Mouse (Mus musculus): Measurements from ENCODE around the gene Hoxc10. TPM values are rescaled to one million over a fixed set of nuclear protein-coding genes. Genes with fewer than 3 reads are reported as not detected.

Gene Hoxc10
- total and polyA plus RNA-seq, 2 experiments from 2014 or later, result not detected

DNA sequence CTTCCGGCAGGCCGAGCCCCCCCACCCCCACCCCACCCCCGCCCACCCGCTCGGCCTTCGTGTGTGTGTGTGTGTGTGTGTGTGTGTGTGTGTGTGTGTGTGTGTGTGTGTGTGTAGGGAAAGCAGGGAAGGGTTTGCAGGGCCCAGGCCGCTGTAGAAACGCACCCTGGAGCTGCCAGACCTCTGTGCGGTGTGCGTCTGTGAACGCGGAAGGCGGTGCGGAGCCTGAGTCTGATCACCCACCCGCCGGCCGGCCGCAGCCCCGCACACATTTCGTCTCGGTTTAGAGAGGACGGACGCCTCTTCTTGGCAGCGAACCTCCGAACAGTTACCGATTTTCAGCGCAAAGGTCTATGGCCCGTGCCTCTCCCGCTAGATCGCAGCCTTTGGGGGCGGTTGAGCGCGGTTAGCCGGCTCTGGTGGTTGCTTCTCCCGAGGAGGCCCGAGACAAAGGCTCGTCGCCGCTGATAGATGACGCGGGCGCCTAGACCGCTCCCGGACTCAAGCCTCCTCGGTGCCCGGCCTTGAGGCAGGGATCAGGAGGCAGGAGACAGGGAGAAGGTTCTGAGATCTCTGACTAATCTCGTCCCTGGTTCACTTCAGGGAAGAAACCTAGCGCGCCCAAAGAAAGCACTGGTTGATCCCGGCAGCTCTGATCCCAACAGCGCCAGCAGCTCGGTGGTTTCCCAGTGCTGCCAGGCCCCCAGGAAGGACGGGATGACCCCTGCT lies 23.7 kb upstream of the Hoxc10 start:
- no peak overlapping the region for H3K9ac ChIP-seq (replicated peaks; ENCODE audit: low read depth, low read length)
- H3K4me2 ChIP-seq (ENCODE audit: low read depth, low read length), result peak overlapping the region; percentile 35
- H3K27ac ChIP-seq (ENCODE audit: low read depth), result no peak overlapping the region
- H3K9me3 ChIP-seq (replicated peaks; ENCODE audit: control insufficient read depth, low read length), result no peaks in the 10 kb centered on the region
- ATAC-seq (ENCODE audit: insufficient read depth, low read depth), result no peak
- TF ChIP-seq EP300 (IDR thresholded peaks at IDR 0.05; ENCODE audit: low read depth) (no peak), CTCF (IDR thresholded peaks at IDR 0.05; ENCODE audit: low read depth) (peak; percentile 52)
- DNase-seq (ENCODE audit: low spot score), result no peak
- WGBS, result 2% methylated on average over 49 of the region's 53 CpGs
- H3K4me1 ChIP-seq (ENCODE audit: control insufficient read depth, insufficient read depth), result no peaks in the 10 kb centered on the region
- peak overlapping the region; percentile 31 for H3K4me3 ChIP-seq (ENCODE audit: low read depth, low read length)
- peaks cover 100% of the 10 kb centered on the region for H3K27me3 ChIP-seq (ENCODE audit: control insufficient read depth, insufficient read depth, low read length)
- no peaks in the 10 kb centered on the region for H3K36me3 ChIP-seq (replicated peaks; ENCODE audit: control insufficient read depth, insufficient read depth, low read length)

DNA sequence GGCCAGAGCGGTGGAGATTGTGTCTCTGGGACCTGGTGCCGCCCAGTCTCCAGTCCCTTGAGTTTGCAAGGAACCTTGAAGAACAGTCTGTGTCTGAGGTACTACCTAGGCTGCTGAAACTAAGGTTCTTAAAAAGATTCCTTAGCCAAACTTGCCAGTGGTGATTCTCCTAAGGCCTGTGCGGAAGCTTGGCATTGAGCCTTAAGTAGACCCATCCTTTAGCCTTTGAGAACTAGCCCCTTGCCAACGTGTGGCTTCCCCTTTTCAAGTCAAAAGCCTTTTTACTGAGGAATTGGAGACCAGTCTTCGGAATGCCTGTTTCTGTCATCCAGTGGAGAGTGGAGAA lies 23.2 kb upstream of the Hoxc10 start:
- H3K27me3 ChIP-seq (ENCODE audit: control insufficient read depth, insufficient read depth, low read length), result peaks cover 100% of the 10 kb centered on the region
- no peak overlapping the region for H3K9ac ChIP-seq (replicated peaks; ENCODE audit: low read depth, low read length)
- H3K27ac ChIP-seq (ENCODE audit: low read depth), result no peak overlapping the region
- no peaks in the 10 kb centered on the region for H3K36me3 ChIP-seq (replicated peaks; ENCODE audit: control insufficient read depth, insufficient read depth, low read length)
- H3K4me2 ChIP-seq (ENCODE audit: low read depth, low read length), result no peak overlapping the region
- DNase-seq (ENCODE audit: low spot score), result no peak
- H3K4me3 ChIP-seq (ENCODE audit: low read depth, low read length), result peak overlapping the region; percentile 31; the same call in 1 of the 2 replicates
- no peaks in the 10 kb centered on the region for H3K9me3 ChIP-seq (replicated peaks; ENCODE audit: control insufficient read depth, low read length)
- no peaks in the 10 kb centered on the region for H3K4me1 ChIP-seq (ENCODE audit: control insufficient read depth, insufficient read depth)
- TF ChIP-seq CTCF (IDR thresholded peaks at IDR 0.05; ENCODE audit: low read depth) (no peak), EP300 (IDR thresholded peaks at IDR 0.05; ENCODE audit: low read depth) (no peak)
- ATAC-seq (ENCODE audit: insufficient read depth, low read depth), result no peak
- 5% methylated on average over 5 of the region's 5 CpGs for WGBS

DNA sequence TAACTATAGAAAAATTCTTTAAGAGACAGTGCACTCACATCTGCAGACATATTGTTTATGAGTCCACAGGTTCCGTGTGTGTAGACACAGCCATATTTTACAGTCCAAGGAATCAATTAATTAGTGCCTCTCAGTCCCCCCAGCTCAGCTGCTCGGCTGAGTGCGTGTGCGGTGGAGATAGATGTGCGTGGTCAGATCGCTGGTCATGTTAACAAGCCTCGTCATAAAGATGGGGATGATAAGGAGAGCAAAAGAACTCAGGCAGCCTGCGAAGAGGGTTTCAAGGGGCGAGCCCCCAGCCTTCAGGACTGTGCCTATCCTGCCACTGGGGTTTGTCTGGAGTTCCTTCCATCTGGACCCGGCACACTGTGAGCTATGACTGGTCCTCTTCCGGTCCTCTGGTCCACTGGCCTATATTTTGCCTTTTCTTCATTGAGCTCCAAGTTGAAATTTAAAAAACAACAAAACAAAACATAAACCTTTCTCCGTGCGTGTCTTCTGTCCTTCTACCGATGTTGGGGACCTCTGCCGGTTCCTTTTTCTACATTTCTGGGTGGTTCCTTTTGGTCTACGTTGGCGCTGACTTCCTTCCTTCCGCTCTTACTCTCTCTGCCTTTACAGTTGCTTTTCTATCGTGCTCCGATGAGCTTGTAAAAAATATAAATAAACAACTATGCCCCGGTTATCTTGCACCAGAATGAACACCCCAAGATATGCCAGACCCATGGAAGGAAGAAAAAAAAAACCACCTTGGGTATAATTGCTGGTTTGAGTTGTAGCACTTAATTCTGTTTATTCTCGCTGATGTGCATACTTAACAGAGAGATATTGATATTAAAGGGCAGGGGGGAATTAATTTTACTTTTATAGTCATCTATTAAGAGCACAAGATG lies 21.2 kb upstream of the Hoxc10 start:
- Histone ChIP-seq H3K9ac (replicated peaks; ENCODE audit: low read depth, low read length) (no peak overlapping the region), H3K4me1 (ENCODE audit: control insufficient read depth, insufficient read depth) (no peaks in the 10 kb centered on the region), H3K4me2 (ENCODE audit: low read depth, low read length) (no peak overlapping the region), H3K9me3 (replicated peaks; ENCODE audit: control insufficient read depth, low read length) (no peaks in the 10 kb centered on the region), H3K36me3 (replicated peaks; ENCODE audit: control insufficient read depth, insufficient read depth, low read length) (no peaks in the 10 kb centered on the region), H3K27ac (ENCODE audit: low read depth) (no peak overlapping the region), H3K4me3 (ENCODE audit: low read depth, low read length) (no peak overlapping the region), H3K27me3 (ENCODE audit: control insufficient read depth, insufficient read depth, low read length) (peaks cover 100% of the 10 kb centered on the region)
- ATAC-seq (ENCODE audit: insufficient read depth, low read depth) (no peak), DNase-seq (ENCODE audit: low spot score) (no peak)
- 14% methylated on average over 22 of the region's 22 CpGs for WGBS
- TF ChIP-seq CTCF (IDR thresholded peaks at IDR 0.05; ENCODE audit: low read depth) (no peak), EP300 (IDR thresholded peaks at IDR 0.05; ENCODE audit: low read depth) (no peak)

- H3K4me2 ChIP-seq (ENCODE audit: low read depth, low read length), result no peak overlapping the region
- H3K36me3 ChIP-seq (replicated peaks; ENCODE audit: control insufficient read depth, insufficient read depth, low read length), result no peaks in the 10 kb centered on the region
- WGBS, result 2% methylated on average over 9 of the region's 9 CpGs
- H3K9me3 ChIP-seq (replicated peaks; ENCODE audit: control insufficient read depth, low read length), result no peaks in the 10 kb centered on the region
- ATAC-seq (ENCODE audit: insufficient read depth, low read depth) (no peak), DNase-seq (ENCODE audit: low spot score) (no peak)
- H3K27me3 ChIP-seq (ENCODE audit: control insufficient read depth, insufficient read depth, low read length), result peaks cover 100% of the 10 kb centered on the region
- no peak overlapping the region for H3K4me3 ChIP-seq (ENCODE audit: low read depth, low read length)
- no peak overlapping the region for H3K9ac ChIP-seq (replicated peaks; ENCODE audit: low read depth, low read length)
- no peak overlapping the region for H3K27ac ChIP-seq (ENCODE audit: low read depth)
- no peak for TF ChIP-seq EP300 (IDR thresholded peaks at IDR 0.05; ENCODE audit: low read depth)
- no peak for TF ChIP-seq CTCF (IDR thresholded peaks at IDR 0.05; ENCODE audit: low read depth)
- no peaks in the 10 kb centered on the region for H3K4me1 ChIP-seq (ENCODE audit: control insufficient read depth, insufficient read depth)
Observed at GRCm38 (mm10) chr15:102947276-102947675, 19.3 kb upstream of the Hoxc10 start.

DNA sequence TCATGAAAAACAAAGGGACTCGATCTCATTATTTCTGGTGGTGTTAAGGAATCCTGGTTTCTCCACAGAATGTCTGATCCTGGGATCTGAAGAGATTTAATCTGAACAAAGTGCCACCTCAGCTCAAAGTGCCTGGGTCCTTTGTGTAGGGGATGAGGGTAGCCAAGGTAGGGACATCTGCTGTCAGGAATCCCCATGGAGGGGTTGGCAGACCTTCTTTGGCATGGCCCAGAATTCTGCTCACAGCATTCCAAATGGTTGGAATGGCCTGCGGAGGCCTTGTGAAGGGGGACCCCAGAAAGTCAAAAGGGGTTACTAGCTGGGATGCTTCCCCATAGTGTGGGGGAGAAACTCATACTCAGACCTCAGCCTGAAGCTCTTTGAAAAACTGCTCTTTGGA lies 17.8 kb upstream of the Hoxc10 start:
- Histone ChIP-seq H3K9me3 (replicated peaks; ENCODE audit: control insufficient read depth, low read length) (no peaks in the 10 kb centered on the region), H3K27me3 (ENCODE audit: control insufficient read depth, insufficient read depth, low read length) (peaks cover 100% of the 10 kb centered on the region), H3K4me1 (ENCODE audit: control insufficient read depth, insufficient read depth) (no peaks in the 10 kb centered on the region), H3K4me3 (ENCODE audit: low read depth, low read length) (no peak overlapping the region), H3K4me2 (ENCODE audit: low read depth, low read length) (no peak overlapping the region), H3K9ac (replicated peaks; ENCODE audit: low read depth, low read length) (no peak overlapping the region), H3K36me3 (replicated peaks; ENCODE audit: control insufficient read depth, insufficient read depth, low read length) (no peaks in the 10 kb centered on the region), H3K27ac (ENCODE audit: low read depth) (no peak overlapping the region)
- ATAC-seq (ENCODE audit: insufficient read depth, low read depth), result no peak
- 11% methylated on average over 2 of the region's 2 CpGs for WGBS
- no peak for TF ChIP-seq CTCF (IDR thresholded peaks at IDR 0.05; ENCODE audit: low read depth)
- TF ChIP-seq EP300 (IDR thresholded peaks at IDR 0.05; ENCODE audit: low read depth), result no peak
- DNase-seq (ENCODE audit: low spot score), result no peak

All from heart, postnatal 0 days (tissue).